Mouse (Mus musculus) cerebellum, adult (tissue): ENCODE results near the gene Nup205.
"Not testable (repeated sequence)": the region's sequence is repeated elsewhere in the genome, so short reads cannot be mapped to it uniquely, and the experiment has no call there.

Experiments
- ATAC-seq: cut with Nextera tagmentation; 2 replicates; pipeline ENCODE4 v1.9.2; 2017; ENCODE audit warnings: mild to moderate bottlenecking, moderate library complexity, mixed read lengths; ENCODE audit not compliant: insufficient number of reproducible peaks, low FRiP score, low TSS enrichment

The Nup205 gene

GRCm38 (mm10) chr6:35176979-35177649, at the start of gene Nup205:
Gene Nup205, plus strand, starts transcription at chr6:35177421.
- peak; percentile 96 for ATAC-seq

- ATAC-seq = peak; percentile 22; the same call in 1 of the 2 replicates
Observed at GRCm38 (mm10) chr6:35132806-35133205, 44.4 kb upstream of the Nup205 start.

GRCm38 (mm10) chr6:35133246-35133578, 44.0 kb upstream of the Nup205 start:
- ATAC-seq = peak; percentile 21; the same call in 1 of the 2 replicates

GRCm38 (mm10) chr6:35133579-35134488, 43.4 kb upstream of the Nup205 start, which contains the start of gene Cnot4:
Gene Cnot4, minus strand, starts transcription at chr6:35133724.
- ATAC-seq = peak; percentile 99

GRCm38 (mm10) chr6:35134844-35135243, 42.4 kb upstream of the Nup205 start:
- no peak for ATAC-seq

- no peak for ATAC-seq
Observed at GRCm38 (mm10) chr6:35140351-35140750, 36.9 kb upstream of the Nup205 start.

GRCm38 (mm10) chr6:35145569-35145968, 31.7 kb upstream of the Nup205 start:
- ATAC-seq = no peak

GRCm38 (mm10) chr6:35147726-35148422, 29.3 kb upstream of the Nup205 start:
- no peak for ATAC-seq

GRCm38 (mm10) chr6:35154540-35154939, 22.7 kb upstream of the Nup205 start:
- no peak for ATAC-seq

- ATAC-seq = no peak
Observed at GRCm38 (mm10) chr6:35169250-35169649, 8.0 kb upstream of the Nup205 start.

GRCm38 (mm10) chr6:35172028-35172427, 5.2 kb upstream of the Nup205 start:
- ATAC-seq = not testable (repeated sequence)

GRCm38 (mm10) chr6:35173181-35173580, 4.0 kb upstream of the Nup205 start:
- ATAC-seq = no peak

GRCm38 (mm10) chr6:35177650-35178272, 540 bp downstream of the Nup205 start:
- peak; percentile 72 for ATAC-seq

- ATAC-seq = not testable (repeated sequence)
Observed at GRCm38 (mm10) chr6:35179299-35179698, 2.1 kb downstream of the Nup205 start.

GRCm38 (mm10) chr6:35184781-35185180, 7.6 kb downstream of the Nup205 start:
- no peak for ATAC-seq

GRCm38 (mm10) chr6:35191198-35191597, 14.0 kb downstream of the Nup205 start:
- no peak for ATAC-seq

GRCm38 (mm10) chr6:35225696-35226095, 48.5 kb downstream of the Nup205 start:
- no peak for ATAC-seq

GRCm38 (mm10) chr6:35229415-35229814, 52.2 kb downstream of the Nup205 start:
- ATAC-seq = no peak

GRCm38 (mm10) chr6:35236108-35236785, 59.0 kb downstream of the Nup205 start:
- ATAC-seq = no peak

GRCm38 (mm10) chr6:35243252-35243651, 66.0 kb downstream of the Nup205 start:
- ATAC-seq = no peak
